Mouse (Mus musculus): ENCODE results near the gene Usp8.
A peak's percentile ranks its signal among the peaks of the same experiment; 100 is the strongest.

The Usp8 gene

GRCm38 (mm10) chr2:126706759-126707437 lies at the start of gene Usp8:
Usp8 (plus strand) TSS chr2:126707328.
- DNase-seq (ENCODE audit: low spot score): peak; percentile 99

GRCm38 (mm10) chr2:126663481-126663880 lies 43.6 kb upstream of the Usp8 start:
- DNase-seq (ENCODE audit: low spot score): peak; percentile 54

DNA sequence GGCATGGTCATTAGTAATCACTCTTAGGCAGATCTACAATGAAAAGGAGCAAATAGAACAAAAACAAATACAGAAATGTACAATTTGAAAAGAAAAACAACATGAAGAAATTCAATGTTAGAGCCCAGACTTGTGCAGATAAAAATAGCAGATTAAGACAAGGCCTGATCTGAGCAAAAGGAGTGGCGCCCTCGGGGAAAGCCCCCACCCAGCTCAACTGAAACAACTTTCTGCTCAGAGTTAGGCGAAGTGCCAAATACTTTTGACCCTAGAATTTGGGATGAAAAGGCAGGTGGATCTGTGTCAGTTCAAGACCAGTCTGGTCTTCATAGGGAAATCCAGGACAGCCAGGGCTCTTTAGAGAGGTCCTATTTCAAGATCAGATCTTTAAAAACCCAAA lies 41.1 kb upstream of the Usp8 start:
- no peak for DNase-seq (ENCODE audit: low spot score)

- no peak for DNase-seq (ENCODE audit: low spot score)
Measured at GRCm38 (mm10) chr2:126668621-126669252, 38.4 kb upstream of the Usp8 start.

- DNase-seq (ENCODE audit: low spot score): peak; percentile 7
Measured at GRCm38 (mm10) chr2:126673317-126674242, 33.5 kb upstream of the Usp8 start.

DNA sequence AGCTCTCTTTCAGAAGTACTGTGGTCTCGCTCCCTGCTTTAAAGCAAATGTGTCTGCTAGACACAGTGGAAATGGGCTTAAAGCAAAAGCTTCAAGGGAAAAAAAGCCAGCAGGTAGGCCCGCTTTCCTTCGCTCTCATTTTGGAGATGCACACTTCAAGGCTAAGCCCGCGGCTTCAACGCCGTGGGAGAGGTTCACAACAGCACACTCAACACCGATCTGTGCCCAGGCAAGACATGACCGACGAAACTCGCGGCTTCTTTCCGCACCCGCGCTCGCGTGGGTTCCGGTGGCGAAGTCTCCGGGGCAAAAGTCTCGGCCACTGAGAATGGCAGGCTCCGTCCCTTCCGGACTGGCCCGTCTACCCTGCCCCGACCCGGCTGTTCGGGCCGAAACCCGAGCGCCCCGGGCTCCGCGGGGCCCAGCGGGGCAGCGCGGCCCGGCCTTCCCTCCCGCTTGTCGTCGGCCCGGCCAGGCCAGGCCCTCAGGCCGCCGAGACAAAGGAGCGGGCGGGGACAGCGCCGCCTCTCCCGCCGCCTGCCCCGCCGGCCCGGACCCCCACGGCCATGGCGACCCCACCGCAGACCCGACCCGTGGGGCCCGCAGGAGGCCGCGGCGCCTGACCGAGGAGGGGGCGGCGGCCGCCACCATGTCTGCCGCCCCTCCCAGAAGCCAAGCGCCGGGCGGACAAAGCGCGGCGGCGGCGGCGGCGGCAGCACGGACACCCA lies 32.5 kb upstream of the Usp8 start:
- DNase-seq (ENCODE audit: low spot score): peak; percentile 61

DNA sequence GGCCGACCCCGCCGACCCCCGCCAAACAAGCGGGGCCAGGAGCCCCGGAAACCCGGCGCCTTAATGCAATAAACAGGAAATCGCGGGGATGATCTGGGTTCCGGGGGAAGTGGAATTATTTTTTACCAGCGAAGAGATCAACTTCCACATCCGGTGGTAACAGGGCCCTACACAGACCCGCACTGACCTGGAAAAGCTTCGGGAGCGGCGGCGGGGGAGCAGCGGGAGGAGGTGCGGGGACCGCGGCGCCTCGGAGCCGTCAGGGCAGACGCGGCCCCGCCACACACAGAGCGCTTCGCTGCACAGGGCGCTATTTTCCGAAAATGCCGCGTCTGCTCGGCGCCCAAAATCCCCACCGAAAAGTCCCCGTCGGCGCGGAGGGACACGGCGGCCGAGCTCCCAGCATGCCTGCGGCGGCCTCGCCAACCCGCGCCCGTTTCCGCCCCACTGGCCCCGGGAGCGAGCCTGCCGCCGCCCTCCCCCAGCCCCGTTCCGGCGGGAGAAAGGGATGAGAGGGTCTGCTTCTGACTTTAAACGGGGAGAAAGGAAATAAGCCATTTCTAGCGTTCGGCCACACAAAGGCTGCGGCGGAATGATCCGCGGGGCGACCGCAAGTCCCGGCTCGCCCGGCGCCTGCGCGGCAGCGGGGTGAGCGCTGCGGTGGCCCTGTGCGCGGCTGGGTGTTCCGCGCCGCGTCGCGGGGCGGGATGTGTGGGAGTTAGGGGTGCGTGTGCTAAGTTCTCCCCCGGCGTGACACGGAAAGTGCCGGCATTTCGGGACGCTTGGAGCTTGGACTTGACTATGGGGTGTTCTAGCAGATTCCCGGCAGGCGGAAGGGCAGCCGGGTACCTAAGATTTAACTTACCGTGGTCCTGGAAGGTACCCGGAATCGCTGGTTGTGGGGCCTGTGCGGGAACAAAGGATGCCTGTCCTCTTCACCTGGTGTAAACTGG lies 31.7 kb upstream of the Usp8 start:
- peak; percentile 92 for DNase-seq (ENCODE audit: low spot score)

DNA sequence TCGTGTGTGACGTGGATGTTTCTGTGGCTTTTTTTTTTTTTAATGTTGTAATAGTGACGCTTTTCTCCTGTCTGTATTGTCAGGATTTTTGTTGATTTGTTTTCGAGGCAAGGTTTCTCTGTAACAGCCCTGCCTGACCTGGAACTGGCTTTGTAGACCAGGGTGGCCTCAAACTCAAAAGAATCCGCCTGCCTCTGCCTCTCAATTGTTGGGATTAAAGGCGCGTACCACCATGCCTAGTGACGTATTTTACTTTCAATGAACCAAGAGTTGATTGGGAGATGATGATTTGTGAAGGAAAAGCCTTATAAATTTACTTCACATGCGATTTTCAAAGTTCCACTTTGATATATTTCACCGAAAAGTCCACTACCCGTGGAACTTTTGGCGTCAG lies 31.0 kb upstream of the Usp8 start, which contains the start of gene Gabpb1:
Gabpb1 (minus strand) TSS at position 216 of the 394 bp plus-strand sequence.
- DNase-seq (ENCODE audit: low spot score): peak; percentile 45

DNA sequence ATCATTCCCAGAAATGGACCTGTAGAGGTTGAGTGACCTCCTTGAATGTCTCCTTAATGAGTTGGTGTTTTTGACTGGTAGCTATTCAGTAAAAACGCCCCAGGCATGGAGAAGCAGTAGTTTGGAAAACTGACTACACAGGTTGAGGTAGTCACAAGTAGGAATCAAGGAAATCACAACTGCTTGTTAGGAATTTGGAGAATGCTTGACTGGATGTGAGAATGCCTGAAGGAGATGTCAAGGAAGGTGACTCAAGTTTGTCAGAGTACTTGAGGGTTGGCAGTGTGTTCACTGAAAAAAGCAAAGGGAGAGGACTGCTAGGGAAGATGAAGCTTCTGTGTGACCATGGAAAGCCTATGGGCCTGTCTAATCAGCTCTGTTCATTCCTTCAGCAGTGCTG lies 29.8 kb upstream of the Usp8 start:
- no peak for DNase-seq (ENCODE audit: low spot score)

- no peak for DNase-seq (ENCODE audit: low spot score)
Measured at GRCm38 (mm10) chr2:126682333-126682732, 24.8 kb upstream of the Usp8 start.

- DNase-seq (ENCODE audit: low spot score): no peak
Measured at GRCm38 (mm10) chr2:126682937-126683336, 24.2 kb upstream of the Usp8 start.

DNA sequence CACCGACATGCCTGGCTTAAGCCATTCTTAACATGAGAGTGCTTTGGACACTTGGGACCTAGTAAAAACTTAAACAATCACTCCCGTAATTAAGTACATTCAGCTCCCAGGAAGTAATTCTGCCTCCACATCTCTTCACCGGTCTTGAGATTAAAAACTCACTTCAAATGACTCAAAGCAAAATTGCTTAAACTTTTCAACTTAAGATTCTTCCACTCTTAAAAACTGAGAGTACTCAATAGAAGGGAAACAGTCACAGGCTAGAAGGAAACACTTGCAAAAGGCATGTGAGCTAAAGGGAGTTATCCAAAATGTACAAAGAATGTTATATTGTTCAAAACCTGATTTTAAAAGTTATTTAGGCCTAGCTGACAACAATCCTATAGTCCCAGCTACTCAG lies 15.8 kb upstream of the Usp8 start:
- DNase-seq (ENCODE audit: low spot score): no peak

DNA sequence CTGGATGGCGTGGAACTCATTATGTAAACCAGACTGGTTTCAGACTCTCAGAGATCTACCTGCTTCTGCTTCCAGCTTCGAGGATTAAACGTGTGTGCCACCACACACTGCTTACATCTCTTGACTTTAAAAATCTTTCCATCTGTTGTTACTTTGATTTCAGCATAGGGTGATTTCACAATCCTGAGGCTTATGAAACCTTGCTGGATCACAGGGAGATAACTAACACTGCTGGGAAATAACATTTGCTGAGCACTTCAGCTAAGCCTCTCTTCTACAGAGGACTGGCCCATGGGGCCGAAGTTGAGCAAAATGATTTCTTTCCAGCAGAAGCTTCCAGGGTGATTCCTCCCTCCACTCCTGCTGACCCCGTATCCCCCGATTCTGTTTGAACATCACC lies 11.8 kb upstream of the Usp8 start:
- DNase-seq (ENCODE audit: low spot score): no peak

DNA sequence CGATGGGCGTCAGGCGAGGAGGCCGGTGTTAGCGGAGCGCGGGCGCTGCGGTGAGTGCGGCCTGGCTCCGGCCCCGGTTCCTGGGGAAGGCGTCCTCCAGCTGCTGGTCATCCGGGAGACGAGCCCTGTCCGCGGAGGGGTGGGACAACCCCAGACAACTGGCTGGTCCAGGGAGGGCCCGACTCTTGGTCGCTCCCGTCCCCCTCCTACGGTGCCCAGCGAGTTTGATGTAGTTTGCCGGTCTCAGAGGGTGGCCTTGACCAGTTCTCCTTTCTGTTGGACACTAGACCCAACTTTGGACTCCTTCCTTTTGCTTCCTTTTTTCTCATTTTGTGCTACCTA lies 281 bp downstream of the Usp8 start:
- no peak for DNase-seq (ENCODE audit: low spot score)

DNA sequence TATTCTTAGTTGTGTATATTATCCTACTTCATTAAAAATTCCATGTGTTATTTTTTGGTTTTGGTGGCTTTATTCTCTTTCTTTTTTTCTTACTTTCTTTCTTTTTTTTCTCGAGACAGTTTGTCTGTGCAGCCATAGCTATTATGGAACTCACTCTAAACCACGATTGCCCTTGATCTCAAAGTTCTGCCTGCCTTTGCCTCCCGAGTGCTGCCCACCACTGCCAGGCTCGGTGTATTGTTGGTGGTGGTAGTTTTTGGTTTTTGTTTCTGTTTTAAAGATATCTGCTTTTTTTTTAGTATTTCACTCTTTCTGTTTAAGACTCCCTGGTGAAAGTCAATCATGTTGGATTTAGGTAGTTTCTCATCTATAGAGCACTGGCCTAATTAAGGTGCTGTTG lies 1.2 kb downstream of the Usp8 start:
- no peak for DNase-seq (ENCODE audit: low spot score)

DNA sequence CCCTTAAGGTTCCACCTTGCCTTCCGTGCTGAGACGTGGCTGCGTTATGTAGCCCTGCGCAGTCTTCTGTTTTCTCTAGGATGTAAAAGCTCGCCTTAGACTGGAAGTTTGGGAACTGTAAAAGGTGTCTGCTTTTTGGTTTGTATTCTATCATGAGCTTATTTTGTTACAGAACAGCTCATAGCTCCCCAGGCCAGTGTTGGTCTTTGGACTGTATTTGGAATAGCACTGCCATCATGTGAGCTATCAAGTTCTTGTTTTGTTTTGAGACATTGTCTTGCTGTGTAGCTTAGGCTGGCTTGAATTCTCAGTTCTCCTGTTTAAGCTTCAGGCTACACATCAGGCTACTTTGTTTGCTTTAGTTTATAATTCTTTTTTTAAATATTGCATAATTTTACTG lies 5.4 kb downstream of the Usp8 start:
- no peak for DNase-seq (ENCODE audit: low spot score)

DNA sequence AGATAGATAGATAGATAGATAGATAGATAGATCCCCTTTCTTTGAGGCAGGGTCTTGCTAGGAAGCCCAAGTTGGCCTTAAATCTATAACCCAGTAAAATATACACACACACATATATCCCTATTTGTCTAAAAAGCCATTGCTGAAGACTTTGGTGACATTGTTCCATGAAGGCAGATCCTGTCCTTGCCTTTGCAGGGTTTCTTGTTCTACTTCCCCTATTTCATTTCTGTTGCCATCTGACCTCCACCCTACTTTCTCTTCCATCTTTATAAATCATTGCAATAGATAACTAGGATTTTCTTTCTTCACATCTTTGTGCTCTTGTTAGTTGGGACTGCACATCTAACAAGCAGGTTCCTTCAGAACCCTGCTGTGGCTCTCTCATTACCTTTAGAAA lies 5.8 kb downstream of the Usp8 start:
- no peak for DNase-seq (ENCODE audit: low spot score)

- DNase-seq (ENCODE audit: low spot score): no peak
Measured at GRCm38 (mm10) chr2:126729207-126729606, 22.1 kb downstream of the Usp8 start.

- DNase-seq (ENCODE audit: low spot score): no peak
Measured at GRCm38 (mm10) chr2:126730502-126730901, 23.4 kb downstream of the Usp8 start.

GRCm38 (mm10) chr2:126735339-126736073 lies 28.4 kb downstream of the Usp8 start:
- no peak for DNase-seq (ENCODE audit: low spot score)

Data from embryo, embryonic 10.5 days (tissue).